Mouse (Mus musculus) B cell, adult (primary cell): ENCODE results near the gene Pax9. TPM values are rescaled to one million over a fixed set of nuclear protein-coding genes. Genes with fewer than 3 reads are reported as not detected.

ENCODE experiments used
- total RNA-seq: library from RNA; stranded (reverse); gene quantifications from 4 replicates; pipeline ENCODE4 v1.2.4, GENCODE M21; 2023; ENCODE audit not compliant: inconsistent age

Gene Pax9
- not detected in 4 replicates for total RNA-seq

GRCm38 (mm10) chr12:56691427-56692079 is at the start of gene Pax9:
Gene Pax9 (plus strand): TSS chr12:56691767.

Other genes with a start within 250 kb of the Pax9 start
- not detected in 4 replicates for gene Nkx2-1, start 154.9 kb upstream of the Pax9 start, total RNA-seq
- gene Nkx2-9, start 78.5 kb upstream of the Pax9 start, total RNA-seq = not detected in 4 replicates